Mouse (Mus musculus) CD8-positive naive resting alpha-beta T cell, adult 57 days (primary cell): Measurements from ENCODE around the gene Pde2a. TPM values are rescaled to one million over a fixed set of nuclear protein-coding genes. Genes with fewer than 3 reads are reported as not detected.

Experiments used
- total RNA-seq: library from RNA; stranded (reverse); gene quantifications from one replicate; pipeline ENCODE4 v1.2.4, GENCODE M21; 2023

The Pde2a gene
- 138 TPM for total RNA-seq

DNA sequence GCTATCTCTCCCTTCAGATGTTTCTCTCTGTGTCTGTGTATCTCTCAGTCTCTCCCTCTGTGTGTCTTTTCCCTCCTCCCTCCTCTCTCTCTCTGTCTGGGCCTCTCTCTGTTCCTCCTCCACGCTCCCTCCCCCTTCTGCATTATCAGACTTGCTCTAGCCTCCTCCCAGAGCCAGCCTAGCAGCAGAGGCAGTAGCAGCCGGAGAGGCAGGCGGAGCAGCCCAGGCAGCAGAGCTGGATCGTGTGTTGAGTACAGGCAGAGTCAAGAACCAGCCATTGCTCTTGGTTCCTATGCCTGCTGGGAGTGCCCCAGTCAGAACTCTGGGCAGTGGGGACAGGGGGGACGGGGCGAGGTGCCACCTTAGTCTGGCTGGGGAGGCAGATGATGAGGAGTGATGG lies at the start of gene Pde2a:
Pde2a (plus strand) TSS at position 163 of the 400 bp plus-strand sequence.

DNA sequence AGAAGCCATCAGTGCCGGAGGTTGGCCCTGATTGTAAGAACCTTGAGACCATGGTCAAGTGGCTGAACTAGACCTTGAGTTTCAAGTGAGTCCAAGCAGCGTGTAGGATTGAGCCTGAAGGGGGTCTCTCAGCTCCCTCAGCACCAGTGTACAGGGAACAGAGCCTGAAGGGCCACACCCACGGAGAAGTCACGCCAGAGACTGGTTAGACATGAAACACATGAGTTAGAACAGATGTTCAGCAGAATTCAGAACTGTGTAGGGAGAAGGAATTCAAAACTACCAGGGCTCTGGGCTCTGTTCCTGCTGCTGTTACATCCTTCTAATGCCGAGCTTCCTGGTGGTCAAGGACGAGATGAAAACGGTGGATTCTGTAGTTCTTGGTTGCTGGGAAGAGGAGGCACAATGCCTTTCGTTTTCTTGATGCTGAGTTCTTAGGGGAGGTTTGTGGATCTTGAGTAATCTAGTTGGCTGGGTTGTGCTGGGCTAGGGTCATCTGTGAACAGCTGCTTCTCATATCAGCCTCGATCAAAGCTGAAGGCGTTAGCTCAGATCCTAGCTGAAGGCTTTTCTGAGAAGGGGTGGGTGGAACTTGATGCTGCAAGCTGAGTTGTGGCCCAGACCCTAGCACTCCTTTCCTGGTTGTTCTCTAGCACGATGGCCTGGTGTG lies 11.1 kb upstream of the Pde2a start, which contains the start of gene Gm45837:
Gm45837 (plus strand) TSS at position 620 of the 670 bp plus-strand sequence.

Other genes starting within 250 kb of the Pde2a start
- 111 TPM for gene Atg16l2, start 119.4 kb upstream of the Pde2a start, total RNA-seq
- gene Stard10, start 104.6 kb upstream of the Pde2a start, total RNA-seq, result 9.2 TPM
- 135 TPM for gene Arap1, start 73.6 kb upstream of the Pde2a start, total RNA-seq
- 40.1 TPM for gene Gm45837, start 10.8 kb upstream of the Pde2a start, total RNA-seq
- gene Art2b, start 163.9 kb downstream of the Pde2a start, total RNA-seq, result 41.4 TPM
- 19.0 TPM for gene Clpb, start 241.9 kb downstream of the Pde2a start, total RNA-seq